Mouse (Mus musculus) liver, embryonic 15.5 days (tissue): ENCODE data around the gene Pax4. TPM values are rescaled to one million over a fixed set of nuclear protein-coding genes. Genes with fewer than 3 reads are reported as not detected.

Experiments
- ATAC-seq: fragments of 200-750 bp; cut with Nextera tagmentation; 2 replicates; pipeline ENCODE4 v1.8.0; 2017; ENCODE audit warnings: moderate number of reproducible peaks, mild to moderate bottlenecking, moderate library complexity; ENCODE audit not compliant: insufficient read depth
- H3K27ac ChIP-seq: fragments of 300-500 bp; sonication (generic); replicated peaks from 2 replicates; pipeline ENCODE4 v1.5.1; 2015; ENCODE audit warnings: mild to moderate bottlenecking, inconsistent platforms
- H3K27me3 ChIP-seq: fragments of 300-500 bp; sonication (generic); 2 replicates; pipeline ENCODE4 v1.6.1; 2015; ENCODE audit warnings: mild to moderate bottlenecking, inconsistent platforms
- H3K36me3 ChIP-seq: fragments of 300-500 bp; sonication (generic); replicated peaks from 2 replicates; pipeline ENCODE4 v1.6.1; 2015; ENCODE audit warnings: moderate library complexity, mild to moderate bottlenecking, inconsistent platforms
- H3K4me1 ChIP-seq: fragments of 300-500 bp; sonication (generic); replicated peaks from 2 replicates; pipeline ENCODE4 v1.6.1; 2015; ENCODE audit warnings: inconsistent platforms
- H3K4me2 ChIP-seq: fragments of 300-500 bp; sonication (generic); 2 replicates; pipeline ENCODE4 v1.6.1; 2015; ENCODE audit warnings: moderate library complexity, mild to moderate bottlenecking, inconsistent platforms
- H3K4me3 ChIP-seq: fragments of 300-500 bp; sonication (generic); replicated peaks from 2 replicates; pipeline ENCODE4 v1.5.1; 2015; ENCODE audit warnings: mild to moderate bottlenecking, inconsistent platforms
- H3K9ac ChIP-seq: fragments of 300-500 bp; sonication (generic); 2 replicates; pipeline ENCODE4 v1.6.1; 2015; ENCODE audit warnings: moderate library complexity, mild to moderate bottlenecking, inconsistent platforms
- H3K9me3 ChIP-seq: fragments of 300-500 bp; sonication (generic); replicated peaks from 2 replicates; pipeline ENCODE4 v1.6.1; 2016; ENCODE audit warnings: inconsistent platforms
- WGBS: fragments of 180-500 bp; shearing (Covaris S2); methylation state at CpG from one replicate; pipeline ENCODE4 v1.1.7; 2015; ENCODE audit warnings: mixed read lengths; ENCODE audit not compliant: insufficient replicate concordance; 5-methylcytosine and 5-hydroxymethylcytosine counted together
- polyA plus RNA-seq: library from polyadenylated mRNA; unstranded; fragments of >200 nt; fragmentation: Nextera tagmentation; extraction: Ambion mirVana; gene quantifications from 2 replicates; pipeline ENCODE4 v1.2.1, GENCODE M21; 2015

The Pax4 gene
- polyA plus RNA-seq, 1 experiment from 2014 or later = not detected

DNA sequence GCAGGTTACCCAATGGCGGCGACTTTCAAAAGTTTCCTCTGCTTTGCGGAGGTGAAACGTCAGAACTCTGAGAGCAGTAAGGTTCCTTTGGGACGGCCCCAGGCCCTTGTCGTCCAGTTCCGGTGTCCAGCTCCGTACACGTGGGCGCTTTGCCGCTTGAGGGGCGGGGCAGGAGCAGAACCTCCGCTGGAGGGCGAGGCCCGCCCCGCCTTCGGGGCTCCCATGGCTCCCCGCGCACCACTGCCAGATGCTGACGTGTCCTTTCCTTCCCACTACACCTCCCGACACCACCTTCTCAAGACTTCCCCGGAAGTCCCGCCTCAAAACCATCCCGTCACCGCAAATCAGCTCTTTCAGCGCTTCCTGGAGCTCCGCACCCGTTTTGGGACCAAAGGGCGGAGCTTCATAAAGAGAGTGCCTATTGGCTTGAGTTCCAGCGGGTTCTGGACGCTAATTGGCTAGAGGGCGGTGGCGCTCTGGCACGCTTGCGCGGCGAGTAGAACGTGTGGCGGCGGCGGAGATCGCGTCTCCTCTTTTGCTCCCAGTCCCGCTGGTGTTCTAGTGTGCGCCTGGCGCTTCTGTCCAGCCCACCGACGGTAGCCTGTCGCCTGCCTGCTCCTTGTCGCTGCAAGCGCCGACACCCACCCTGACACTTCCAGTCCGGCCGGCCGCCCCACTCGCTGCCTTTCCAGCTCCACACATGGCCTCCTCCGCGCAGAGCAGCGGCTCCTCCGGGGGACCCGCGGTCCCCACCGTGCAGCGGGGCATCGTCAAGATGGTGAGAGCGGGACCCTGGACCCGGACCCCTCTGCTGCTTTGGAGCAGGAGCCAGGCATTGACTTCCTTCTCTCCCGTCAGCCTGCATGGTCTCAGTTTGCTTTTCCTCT is 31.0 kb upstream of the Pax4 start:
- H3K36me3 ChIP-seq = peaks cover 1% of the 10 kb centered on the region; the same call in 1 of the 2 replicates
- WGBS = under 1% methylated on average over 68 of the region's 68 CpGs

DNA sequence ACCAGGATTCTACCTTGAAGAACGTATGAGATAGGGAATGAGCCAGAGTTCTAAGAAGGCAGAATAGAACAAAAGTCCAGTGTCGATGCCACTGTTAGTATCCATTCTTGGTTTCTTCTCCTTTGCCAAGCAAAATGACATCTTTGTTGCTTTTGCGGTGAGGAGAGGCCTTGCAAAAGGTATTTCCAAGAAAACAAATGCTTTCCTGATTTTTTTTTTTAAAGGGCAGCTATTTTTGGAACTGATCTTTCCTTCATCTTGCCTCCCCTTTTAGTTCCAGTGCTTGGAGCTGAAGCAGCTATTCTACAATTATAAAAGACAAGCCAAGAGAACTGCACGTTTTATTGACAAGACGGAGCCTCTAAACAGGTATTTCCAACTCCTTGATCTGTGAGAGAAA is 25.7 kb upstream of the Pax4 start, which contains the start of gene Snd1:
Gene Snd1, plus strand, starts transcription at position 301 of the 400 bp plus-strand sequence.
- Histone ChIP-seq H3K9me3 (no peaks in the 10 kb centered on the region), H3K9ac (no peak within 1 kb of the TSS), H3K36me3 (no peaks in the 10 kb centered on the region), H3K4me3 (no peak within 1 kb of the TSS), H3K4me1 (peaks cover 15% of the 10 kb centered on the region), H3K27me3 (no peaks in the 10 kb centered on the region), H3K27ac (no peak within 1 kb of the TSS), H3K4me2 (no peak within 1 kb of the TSS)
- WGBS = 70% methylated on average over 5 of the region's 5 CpGs
- no peak for ATAC-seq

More for the DNA sequence above, 31.0 kb upstream of the Pax4 start:
- peak overlapping the region; percentile 94 for H3K4me3 ChIP-seq
- peak overlapping the region; percentile 85 for H3K27ac ChIP-seq
- peaks cover 62% of the 10 kb centered on the region for H3K4me1 ChIP-seq
- H3K9ac ChIP-seq = peak overlapping the region; percentile 86
- H3K4me2 ChIP-seq = peak overlapping the region; percentile 97
- H3K27me3 ChIP-seq = no peaks in the 10 kb centered on the region
- H3K9me3 ChIP-seq = no peaks in the 10 kb centered on the region
- ATAC-seq = peak; percentile 98

DNA sequence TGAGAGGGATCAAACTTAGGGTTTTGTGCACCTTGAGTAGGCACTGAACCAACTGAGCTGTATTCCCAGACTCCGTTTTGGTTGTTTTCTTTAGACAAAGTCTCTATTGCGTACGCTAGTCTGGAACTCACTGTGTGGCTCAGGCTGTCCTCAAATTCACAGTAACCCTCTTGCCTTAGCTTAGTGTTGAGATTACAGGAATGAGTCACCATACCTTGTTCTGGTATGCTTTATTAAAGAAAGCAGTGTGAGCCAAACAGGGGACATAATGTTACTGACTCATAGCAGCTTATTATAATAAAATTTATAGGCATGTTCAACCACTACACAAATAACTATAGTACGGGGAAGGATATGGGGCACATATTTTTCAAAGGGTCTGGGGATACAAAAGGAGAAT is 25.1 kb upstream of the Pax4 start:
- no peak overlapping the region for H3K9ac ChIP-seq
- no peaks in the 10 kb centered on the region for H3K27me3 ChIP-seq
- no peak overlapping the region for H3K4me3 ChIP-seq
- no peak overlapping the region for H3K27ac ChIP-seq
- H3K4me1 ChIP-seq = peaks cover 10% of the 10 kb centered on the region
- ATAC-seq = no peak
- H3K36me3 ChIP-seq = no peaks in the 10 kb centered on the region
- no peak overlapping the region for H3K4me2 ChIP-seq
- no peaks in the 10 kb centered on the region for H3K9me3 ChIP-seq
- 73% methylated on average over 4 of the region's 4 CpGs for WGBS

DNA sequence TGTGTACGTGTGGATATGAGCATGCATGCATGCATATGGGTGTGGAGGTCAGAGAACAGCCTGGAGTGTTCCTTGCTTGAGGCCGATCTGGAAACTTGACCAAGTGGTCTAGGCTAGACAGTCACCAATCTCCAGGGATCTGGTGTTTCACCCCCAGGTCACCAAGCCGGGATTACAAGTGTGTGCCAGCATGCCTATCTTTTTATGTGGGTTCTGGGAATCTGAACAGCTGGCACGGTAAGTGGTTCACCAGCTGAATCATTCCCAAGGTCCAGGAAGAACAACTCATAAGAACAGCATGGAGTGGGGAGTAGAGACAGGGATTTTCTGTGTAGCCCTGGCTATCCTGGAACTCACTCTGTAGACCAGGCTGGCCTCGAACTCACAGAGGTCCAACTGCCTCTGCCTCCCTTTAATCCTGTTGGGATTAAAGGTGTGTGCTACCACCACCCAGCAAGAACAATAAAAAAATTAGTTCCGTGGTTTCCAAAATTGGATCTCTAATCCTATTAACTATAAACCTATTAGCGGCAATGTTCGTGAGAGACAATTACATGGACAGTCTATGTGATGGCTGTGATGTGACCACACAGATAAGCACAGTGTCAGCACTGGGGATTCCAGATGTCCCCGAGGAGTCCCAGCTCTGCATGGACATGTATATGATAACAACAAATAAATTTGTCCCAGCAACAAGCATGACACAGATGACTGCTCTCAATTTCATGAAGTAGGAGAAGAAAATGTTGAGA is 22.3 kb upstream of the Pax4 start:
- no peak overlapping the region for H3K4me2 ChIP-seq
- no peak overlapping the region for H3K9ac ChIP-seq
- no peak for ATAC-seq
- H3K4me3 ChIP-seq = no peak overlapping the region
- 68% methylated on average over 9 of the region's 9 CpGs for WGBS
- H3K36me3 ChIP-seq = no peaks in the 10 kb centered on the region
- H3K27me3 ChIP-seq = no peaks in the 10 kb centered on the region
- H3K27ac ChIP-seq = no peak overlapping the region
- no peaks in the 10 kb centered on the region; the same call in 1 of the 2 replicates for H3K4me1 ChIP-seq
- H3K9me3 ChIP-seq = no peaks in the 10 kb centered on the region

DNA sequence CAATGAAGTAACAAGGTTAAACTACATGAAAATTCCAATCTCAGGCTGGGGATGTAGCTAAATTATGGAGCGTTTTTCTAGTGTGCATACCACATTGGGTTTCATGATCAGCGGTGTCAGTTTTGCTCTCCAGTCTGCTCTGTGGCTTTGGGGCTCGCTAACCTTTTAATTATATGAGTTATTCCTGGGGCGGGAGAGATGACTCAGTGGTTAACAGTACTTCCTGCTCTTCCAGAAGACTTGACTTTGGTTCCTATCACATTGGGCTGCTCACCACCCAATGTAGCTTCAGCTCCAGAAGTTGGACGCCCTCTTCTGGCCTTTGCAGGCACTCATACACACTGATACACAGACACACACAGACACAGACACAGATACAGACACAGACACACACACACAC is 21.5 kb upstream of the Pax4 start:
- H3K27me3 ChIP-seq = no peaks in the 10 kb centered on the region
- no peak overlapping the region for H3K27ac ChIP-seq
- H3K4me1 ChIP-seq = no peaks in the 10 kb centered on the region; the same call in 1 of the 2 replicates
- H3K4me3 ChIP-seq = no peak overlapping the region
- WGBS = 46% methylated on average over 5 of the region's 5 CpGs
- no peaks in the 10 kb centered on the region for H3K9me3 ChIP-seq
- no peak overlapping the region for H3K4me2 ChIP-seq
- no peak for ATAC-seq
- H3K36me3 ChIP-seq = no peaks in the 10 kb centered on the region
- H3K9ac ChIP-seq = no peak overlapping the region

DNA sequence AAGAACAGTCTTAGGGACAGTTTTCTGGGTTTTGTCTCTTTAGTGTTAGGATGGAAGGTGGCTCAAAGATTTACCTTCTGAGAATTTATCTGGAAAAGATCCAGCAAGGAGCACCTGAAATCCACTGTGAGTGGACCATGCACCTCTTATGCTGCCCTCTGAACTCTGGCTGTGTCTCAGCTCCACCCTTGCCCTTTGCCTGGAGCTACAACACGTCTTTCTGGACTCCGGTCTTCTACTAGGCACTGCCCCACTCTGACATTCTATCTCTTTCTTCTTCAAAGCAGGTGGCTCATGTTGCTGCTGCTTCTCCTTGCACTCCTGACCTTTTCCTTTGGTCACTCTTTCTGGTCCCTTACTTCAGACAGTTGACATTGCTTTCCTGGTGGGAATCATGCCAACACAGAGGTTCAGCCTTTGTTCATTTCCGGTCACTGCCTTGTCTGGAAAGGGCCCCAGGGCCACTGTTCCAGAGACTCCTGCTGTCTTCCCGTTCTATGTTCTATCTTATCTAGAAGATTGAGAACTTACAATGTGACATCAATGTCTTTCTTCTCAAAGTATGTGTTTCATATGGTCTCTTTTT is 21.0 kb upstream of the Pax4 start:
- no peaks in the 10 kb centered on the region for H3K9me3 ChIP-seq
- no peak overlapping the region for H3K4me2 ChIP-seq
- 59% methylated on average over 4 of the region's 4 CpGs for WGBS
- no peak for ATAC-seq
- no peak overlapping the region for H3K27ac ChIP-seq
- no peak overlapping the region for H3K9ac ChIP-seq
- H3K27me3 ChIP-seq = no peaks in the 10 kb centered on the region
- H3K4me3 ChIP-seq = no peak overlapping the region
- no peaks in the 10 kb centered on the region for H3K36me3 ChIP-seq
- no peaks in the 10 kb centered on the region; the same call in 1 of the 2 replicates for H3K4me1 ChIP-seq

DNA sequence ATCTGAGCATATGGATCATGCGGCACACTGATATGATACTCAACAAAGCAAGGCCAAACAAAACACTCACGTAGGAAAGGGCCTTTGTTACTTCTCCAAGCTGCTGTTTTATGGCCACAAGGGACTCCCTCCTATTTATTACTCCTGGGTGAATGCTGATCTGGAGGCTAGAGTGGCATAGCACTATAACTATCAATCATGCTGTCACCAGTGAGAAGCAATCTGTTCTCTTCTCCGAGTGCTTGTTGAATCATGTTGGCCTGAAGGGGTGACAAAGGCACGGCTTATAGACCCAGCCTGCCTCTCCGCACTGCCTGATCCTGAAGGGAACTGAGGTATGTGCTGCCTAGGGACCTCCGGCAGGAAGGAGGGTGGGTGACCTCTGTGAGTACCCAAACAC is 15.5 kb upstream of the Pax4 start:
- H3K27ac ChIP-seq = no peak overlapping the region
- H3K4me3 ChIP-seq = no peak overlapping the region
- H3K27me3 ChIP-seq = peaks cover 10% of the 10 kb centered on the region
- no peaks in the 10 kb centered on the region for H3K9me3 ChIP-seq
- ATAC-seq = no peak
- H3K36me3 ChIP-seq = no peaks in the 10 kb centered on the region
- H3K9ac ChIP-seq = no peak overlapping the region
- 0 out of 2 replicates have a peak, but pooled peaks cover 4% of the 10 kb centered on the region for H3K4me1 ChIP-seq
- WGBS = 46% methylated on average over 6 of the region's 6 CpGs
- H3K4me2 ChIP-seq = no peak overlapping the region

DNA sequence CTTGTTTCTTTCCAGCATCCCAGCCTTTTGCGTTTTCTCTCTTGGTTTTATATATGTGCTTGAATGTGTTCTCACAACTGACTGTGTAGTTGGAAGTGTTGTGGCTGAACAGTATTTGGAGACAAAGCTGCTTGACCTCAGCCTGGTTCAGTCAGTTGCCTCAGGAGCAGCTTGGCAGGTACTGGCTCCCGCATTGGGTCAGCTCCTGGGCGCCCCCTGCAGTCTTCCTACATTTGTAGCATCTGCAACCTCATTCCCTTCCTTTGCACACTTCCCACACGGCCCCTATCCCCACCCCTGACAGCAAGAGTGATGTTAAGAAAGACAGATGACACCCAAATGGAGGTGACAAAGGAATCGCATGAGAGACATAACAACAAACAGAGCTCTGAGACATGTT is 11.4 kb upstream of the Pax4 start:
- Histone ChIP-seq H3K4me1 (0 out of 2 replicates have a peak, but pooled peaks cover 4% of the 10 kb centered on the region), H3K36me3 (no peaks in the 10 kb centered on the region), H3K9me3 (no peaks in the 10 kb centered on the region), H3K4me3 (no peak overlapping the region), H3K9ac (no peak overlapping the region), H3K27me3 (peaks cover 13% of the 10 kb centered on the region), H3K27ac (no peak overlapping the region), H3K4me2 (no peak overlapping the region)
- ATAC-seq = no peak
- WGBS = 4% methylated on average over 5 of the region's 5 CpGs

DNA sequence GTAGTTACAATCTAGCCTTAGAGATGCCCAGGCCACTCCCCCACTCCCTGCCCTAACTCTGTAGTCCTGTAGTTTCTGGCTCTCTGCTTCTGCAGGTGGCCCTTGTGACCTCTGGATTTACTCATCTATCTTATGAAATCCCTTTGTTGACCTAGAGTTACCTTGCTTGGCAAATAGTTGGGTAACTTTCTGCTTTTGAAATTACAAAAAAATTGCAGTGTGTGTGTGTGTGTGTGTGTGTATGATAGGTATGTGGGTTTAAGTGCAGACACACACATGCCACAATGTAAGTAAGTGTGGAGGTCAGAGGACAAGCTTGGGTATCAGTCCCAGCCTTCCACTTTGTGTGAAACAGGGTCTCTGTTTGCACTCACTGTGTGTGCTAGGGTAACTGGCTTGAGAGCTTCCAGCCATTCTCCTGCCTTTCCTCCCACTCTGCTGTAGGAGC is 10.1 kb upstream of the Pax4 start:
- no peak overlapping the region for H3K9ac ChIP-seq
- H3K4me3 ChIP-seq = no peak overlapping the region
- H3K9me3 ChIP-seq = no peaks in the 10 kb centered on the region
- ATAC-seq = peak; percentile 78
- H3K27ac ChIP-seq = peak overlapping the region; percentile 38
- no peaks in the 10 kb centered on the region for H3K36me3 ChIP-seq
- no peak overlapping the region for H3K4me2 ChIP-seq
- peaks cover 18% of the 10 kb centered on the region for H3K27me3 ChIP-seq
- 0 out of 2 replicates have a peak, but pooled peaks cover 4% of the 10 kb centered on the region for H3K4me1 ChIP-seq

DNA sequence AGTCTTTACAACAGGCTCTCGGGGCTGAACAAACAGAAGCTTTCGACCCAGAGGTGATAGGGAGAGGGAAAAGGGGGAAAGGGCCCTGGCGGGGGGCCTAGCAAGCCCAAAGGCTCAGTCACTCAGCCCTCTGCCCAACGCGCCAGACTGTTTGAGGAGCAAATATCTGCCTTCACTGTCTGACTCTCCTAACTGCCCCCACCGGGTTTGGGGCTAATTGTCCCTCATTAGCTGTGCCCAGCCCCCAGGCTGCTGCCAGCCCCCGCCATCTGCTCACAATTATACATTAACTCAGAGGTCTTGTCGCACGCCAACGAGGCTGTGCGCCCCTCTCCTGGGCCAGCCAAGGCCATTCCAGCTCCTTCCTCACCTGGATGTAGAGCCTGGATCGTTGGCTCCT is 1.8 kb upstream of the Pax4 start:
- no peaks in the 10 kb centered on the region for H3K36me3 ChIP-seq
- no peak overlapping the region for H3K27ac ChIP-seq
- no peak overlapping the region for H3K9ac ChIP-seq
- no peaks in the 10 kb centered on the region for H3K4me1 ChIP-seq
- H3K4me3 ChIP-seq = no peak overlapping the region
- WGBS = 1% methylated on average over 12 of the region's 12 CpGs
- H3K9me3 ChIP-seq = no peaks in the 10 kb centered on the region
- H3K4me2 ChIP-seq = no peak overlapping the region
- ATAC-seq = no peak
- peaks cover 83% of the 10 kb centered on the region for H3K27me3 ChIP-seq

DNA sequence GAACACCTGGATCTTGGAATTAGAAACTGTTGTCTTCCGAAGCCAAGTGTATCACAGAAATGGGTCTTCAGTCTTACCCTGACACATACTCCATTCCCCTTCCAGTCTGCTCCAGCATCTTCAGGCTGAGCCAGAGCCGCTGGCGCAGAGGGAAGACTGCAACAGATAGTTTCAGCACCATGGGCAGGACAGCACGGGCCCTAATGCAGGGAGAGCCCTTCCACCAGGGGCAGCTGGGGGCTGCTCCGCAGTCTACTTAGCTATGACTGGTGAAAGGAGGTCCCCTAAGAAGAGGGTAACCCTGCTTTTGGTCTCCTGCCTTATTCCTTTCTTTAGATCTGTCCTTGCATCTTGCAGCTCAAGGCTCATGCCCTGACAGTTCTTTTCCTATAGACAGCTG is 1.3 kb upstream of the Pax4 start:
- H3K27ac ChIP-seq = no peak overlapping the region
- no peaks in the 10 kb centered on the region for H3K36me3 ChIP-seq
- H3K9ac ChIP-seq = no peak overlapping the region
- ATAC-seq = no peak
- no peaks in the 10 kb centered on the region for H3K9me3 ChIP-seq
- H3K27me3 ChIP-seq = peaks cover 81% of the 10 kb centered on the region
- H3K4me3 ChIP-seq = no peak overlapping the region
- WGBS = 12% methylated on average over 5 of the region's 5 CpGs
- no peak overlapping the region for H3K4me2 ChIP-seq
- no peaks in the 10 kb centered on the region for H3K4me1 ChIP-seq
